Mouse (Mus musculus) spleen, embryonic (tissue): ENCODE measurements around the gene Rbfox2.

Source experiments
- CTCF ChIA-PET: fragments of 350-600 bp; sonication (Branson Sonifier 250); formaldehyde crosslinking; loops from one replicate; lab custom pipeline; 2022; lab: Charles Lee

The Rbfox2 gene

DNA sequence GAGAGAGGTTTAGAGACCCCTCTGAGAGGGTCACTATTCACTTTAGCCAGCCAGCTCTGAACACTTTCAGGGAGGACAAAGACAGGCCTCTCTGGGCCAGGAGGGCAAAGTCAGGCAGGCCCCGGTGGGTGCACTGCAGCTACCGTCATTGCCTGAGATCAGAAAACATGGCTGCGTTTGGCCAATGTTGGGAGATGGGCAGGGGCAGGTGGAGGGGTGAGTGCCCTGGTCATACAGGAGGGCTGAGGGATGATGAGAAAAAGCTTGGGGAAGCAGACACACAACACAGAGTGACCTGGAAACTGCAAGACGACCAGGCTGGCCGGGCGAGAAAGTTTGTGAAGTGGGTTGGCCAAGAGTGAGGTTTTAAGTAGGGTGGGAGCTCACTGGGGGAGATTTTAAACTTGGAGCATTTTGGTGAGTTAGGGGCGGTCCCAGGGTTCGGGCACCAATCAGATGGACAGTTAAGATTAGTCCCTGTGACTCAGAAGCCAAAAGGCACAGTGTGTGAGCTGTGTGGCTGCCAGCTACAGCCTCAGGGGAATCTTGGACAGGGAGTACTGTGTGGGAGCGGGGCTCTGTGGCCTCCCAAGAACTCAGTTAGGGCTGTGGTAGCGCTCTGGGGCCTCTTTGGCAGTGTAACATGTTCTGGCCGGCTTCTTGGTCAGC lies 270.4 kb downstream of the Rbfox2 start:
- CTCF ChIA-PET = no interaction called here

GRCm38 (mm10) chr15:77035643-77036042 lies 271.2 kb downstream of the Rbfox2 start:
- CTCF ChIA-PET = no interaction called here

GRCm38 (mm10) chr15:77034526-77034925 lies 272.3 kb downstream of the Rbfox2 start:
- CTCF ChIA-PET = no interaction called here

GRCm38 (mm10) chr15:77031271-77031670 lies 275.5 kb downstream of the Rbfox2 start:
- CTCF ChIA-PET = no interaction called here

- CTCF ChIA-PET = no interaction called here
These were observed 277.3 kb downstream of the Rbfox2 start for GRCm38 (mm10) chr15:77029331-77029991.
